Comparison of ENCODE assay signal across 9 mouse cellular contexts in the genomic region with DNA sequence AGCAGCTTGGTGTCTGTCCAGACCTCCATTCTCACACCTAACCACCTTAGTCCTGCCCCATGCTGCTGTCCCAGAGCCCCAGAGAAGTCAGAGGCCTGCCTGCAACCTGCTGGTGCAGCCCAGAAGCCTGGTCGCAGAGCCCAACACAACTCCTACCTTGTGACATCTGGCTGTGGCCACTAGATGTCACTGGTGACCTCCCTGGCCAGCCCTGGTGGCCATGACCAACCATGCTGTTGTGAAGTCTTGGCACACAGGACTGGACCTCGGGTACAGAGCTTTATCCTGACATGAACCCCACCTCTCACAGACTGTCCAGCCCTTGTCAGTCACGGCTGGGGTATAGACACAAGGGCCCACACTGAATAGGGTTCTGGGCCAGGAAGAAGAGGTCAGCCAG. TPM values are rescaled to one million over a fixed set of nuclear protein-coding genes. Genes with fewer than 3 reads are reported as not detected.
DNase-seq lines count a peak whose midpoint lies in the region; ATAC-seq and TF ChIP-seq lines count a peak whose summit lies in the region.
"Had no signal": no experiment of that assay in that cellular context is flagged by ENCODE, and none has a peak within 500 bp of the region (broad histone marks: within the 10 kb centered on the region; RNA-seq: fewer than 3 reads in every experiment).

No protein-coding gene starts in this region.

- no peak overlapping the region for H3K9ac ChIP-seq in forebrain, postnatal 0 days
- H3K9ac ChIP-seq in lung, embryonic 16.5 days (ENCODE audit: low read length): no peak overlapping the region
- H3K9ac ChIP-seq: liver, embryonic 15.5 days had no signal

- POLR2A ChIA-PET in Patski (lab: Charles Lee): interaction anchor here (1.0 to 1.8 kb wide), 4 partner anchors 10 to 117 kb away, joined by 3 to 6 read pairs (median 4); no protein-coding TSS in a partner anchor

- no peak for TF ChIP-seq CTCF in Patski (IDR thresholded peaks at IDR 0.05)
- TF ChIP-seq CTCF in forebrain, postnatal 0 days (IDR thresholded peaks at IDR 0.05; ENCODE audit: low read depth): peak; percentile 80
- TF ChIP-seq CTCF in layer of hippocampus, adult 2 months (conservative IDR thresholded peaks at IDR 0.05): peak; percentile 91

- H3K4me3 ChIP-seq in forebrain, postnatal 0 days (ENCODE audit: low read depth, low read length): no peak overlapping the region
- no peak overlapping the region for H3K4me3 ChIP-seq in layer of hippocampus, adult 2 months
- H3K4me3 ChIP-seq in lung, embryonic 16.5 days (ENCODE audit: low read length): no peak overlapping the region
- H3K4me3 ChIP-seq: liver, embryonic 15.5 days had no signal

- CTCF ChIA-PET in Patski (lab: Charles Lee): interaction anchor here (0.6 to 7.1 kb wide), 35 partner anchors 10 to 579 kb away, joined by 3 to 78 read pairs (median 4); a partner anchor contains a TSS

- WGBS in forebrain, postnatal 0 days: 12% methylated on average over 3 of the region's 3 CpGs
- WGBS in lung, embryonic 16.5 days: 5% methylated on average over 3 of the region's 3 CpGs

- H3K27me3 ChIP-seq in Patski: no peaks in the 10 kb centered on the region
- H3K27me3 ChIP-seq in forebrain, postnatal 0 days (ENCODE audit: insufficient read depth, low read length): no peaks in the 10 kb centered on the region
- H3K27me3 ChIP-seq in lung, embryonic 16.5 days (ENCODE audit: control insufficient read depth, insufficient read depth, low read depth, low read length): no peaks in the 10 kb centered on the region
- H3K27me3 ChIP-seq: liver, embryonic 15.5 days had no signal

- no peaks in the 10 kb centered on the region for H3K9me3 ChIP-seq in forebrain, postnatal 0 days (ENCODE audit: low read length)
- H3K9me3 ChIP-seq in lung, embryonic 16.5 days (ENCODE audit: control insufficient read depth, low read length): no peaks in the 10 kb centered on the region
- H3K9me3 ChIP-seq: liver, embryonic 15.5 days had no signal

- intact Hi-C loops in heart, postnatal 36 days (cut with DNase I): loop anchor here (2.0 to 5.0 kb wide), 4 partner anchors 54 to 303 kb away; no protein-coding TSS in a partner anchor

- H3K4me1 ChIP-seq in forebrain, postnatal 0 days (ENCODE audit: insufficient read depth): no peaks in the 10 kb centered on the region
- H3K4me1 ChIP-seq in lung, embryonic 16.5 days (replicated peaks; ENCODE audit: control insufficient read depth, insufficient read depth, low read length): no peaks in the 10 kb centered on the region
- H3K4me1 ChIP-seq: liver, embryonic 15.5 days had no signal

- no peaks in the 10 kb centered on the region for H3K36me3 ChIP-seq in forebrain, postnatal 0 days (ENCODE audit: insufficient read depth)
- no peaks in the 10 kb centered on the region for H3K36me3 ChIP-seq in lung, embryonic 16.5 days (ENCODE audit: control insufficient read depth, insufficient read depth, low read length)
- H3K36me3 ChIP-seq: liver, embryonic 15.5 days had no signal

- peak; percentile 95 for ATAC-seq in Patski
- ATAC-seq in forebrain, postnatal 0 days: peak; percentile 72
- ATAC-seq in lung, embryonic 16.5 days (ENCODE audit: low read depth): peak; percentile 90
- ATAC-seq in activated CD4-positive, CD25-positive, alpha-beta regulatory T cell, adult 4 months: no peak

- in situ Hi-C loops in Patski (cut with MboI; ENCODE audit: low pct_unique_long_range_greater_than_20kb): loop anchor here (10.0 kb wide), 1 partner anchor 136 kb away; a partner anchor contains a TSS

- H3K4me2 ChIP-seq in forebrain, postnatal 0 days (ENCODE audit: low read depth): no peak overlapping the region
- H3K4me2 ChIP-seq in lung, embryonic 16.5 days (ENCODE audit: low read depth, low read length): no peak overlapping the region
- H3K4me2 ChIP-seq: liver, embryonic 15.5 days had no signal

- DNase-seq in Patski (ENCODE audit: low read depth, low spot score): no peak
- DNase-seq in cerebellum, adult 8-10 months: peak; percentile 71
- peak; percentile 47 for DNase-seq in forebrain, postnatal 0 days
- peak; percentile 66 to 69 for DNase-seq in heart, postnatal 36 days
- peak; percentile 45 to 54 for DNase-seq in layer of hippocampus, adult 2 months (ENCODE audit: low spot score in 2 of 2)
- peak; percentile 81 for DNase-seq in retina, embryonic 14.5 days (ENCODE audit: low spot score)

- no peak overlapping the region for H3K27ac ChIP-seq in forebrain, postnatal 0 days (ENCODE audit: low read depth, low read length)
- H3K27ac ChIP-seq in layer of hippocampus, adult 2 months: no peak overlapping the region
- no peak overlapping the region for H3K27ac ChIP-seq in lung, embryonic 16.5 days (ENCODE audit: low read length)
- H3K27ac ChIP-seq: liver, embryonic 15.5 days had no signal

RNA-seq across cellular contexts. Expression of a gene that starts 4.3 kb away (rescaled TPM):
- not detected for polyA plus RNA-seq in Patski (2021)
- 0.23 TPM in 1 of 2 replicates, not detected in the other for total RNA-seq in forebrain, postnatal 0 days (2014; rRNA removed)
- not detected in 2 replicates for polyA plus RNA-seq in forebrain, postnatal 0 days (2015; fragmentation: Nextera tagmentation; extraction: Ambion mirVana)
- total RNA-seq in heart, postnatal 36 days (2021): not detected
- total RNA-seq in layer of hippocampus, adult 2 months (2021): not detected
- polyA plus RNA-seq in lung, embryonic 16.5 days (2015; fragmentation: Nextera tagmentation; extraction: Ambion mirVana): not detected in 2 replicates
- polyA plus RNA-seq in activated CD4-positive, CD25-positive, alpha-beta regulatory T cell, adult 4 months (2017; shearing (Covaris generic)): not detected
- polyA plus RNA-seq: liver, embryonic 15.5 days had no signal

RNA-seq across cellular contexts. Expression of a gene that starts 35.6 kb away (rescaled TPM):
- polyA plus RNA-seq in Patski (2021): 0.10 TPM
- total RNA-seq in forebrain, postnatal 0 days (2014; rRNA removed): 2.2 and 3.3 TPM in 2 replicates
- 3.7 and 5.2 TPM in 2 replicates for polyA plus RNA-seq in forebrain, postnatal 0 days (2015; fragmentation: Nextera tagmentation; extraction: Ambion mirVana)
- total RNA-seq in heart, postnatal 36 days (2021): not detected
- total RNA-seq in layer of hippocampus, adult 2 months (2021): under 1 TPM; 0.56 to 0.84 TPM
- polyA plus RNA-seq in lung, embryonic 16.5 days (2015; fragmentation: Nextera tagmentation; extraction: Ambion mirVana): 0.28 TPM in 1 of 2 replicates, not detected in the other
- polyA plus RNA-seq in activated CD4-positive, CD25-positive, alpha-beta regulatory T cell, adult 4 months (2017; shearing (Covaris generic)): not detected

RNA-seq across cellular contexts. Expression of a gene that starts 41.4 kb away (rescaled TPM):
- 25.5 TPM for polyA plus RNA-seq in Patski (2021)
- total RNA-seq in forebrain, postnatal 0 days (2014; rRNA removed): 61.2 and 68.9 TPM in 2 replicates
- 20.3 and 22.7 TPM in 2 replicates for polyA plus RNA-seq in forebrain, postnatal 0 days (2015; fragmentation: Nextera tagmentation; extraction: Ambion mirVana)
- total RNA-seq in heart, postnatal 36 days (2021): 1 to 10 TPM; 1.5 to 2.0 TPM
- 100 to 1,000 TPM; 276 to 290 TPM for total RNA-seq in layer of hippocampus, adult 2 months (2021)
- polyA plus RNA-seq in lung, embryonic 16.5 days (2015; fragmentation: Nextera tagmentation; extraction: Ambion mirVana): 1.3 and 1.8 TPM in 2 replicates
- polyA plus RNA-seq in activated CD4-positive, CD25-positive, alpha-beta regulatory T cell, adult 4 months (2017; shearing (Covaris generic)): not detected
